Mouse (Mus musculus) adrenal gland, postnatal 4 days (tissue): ENCODE results near the gene Olfr1375. TPM values are rescaled to one million over a fixed set of nuclear protein-coding genes. Genes with fewer than 3 reads are reported as not detected.
"Not testable (repeated sequence)": the region's sequence is repeated elsewhere in the genome, so short reads cannot be mapped to it uniquely, and the experiment has no call there.

ENCODE experiments used
- DNase-seq, 2 experiments: peaks; one replicate each; pipeline ENCODE4 v3.0.0; 2021 to 2022; ENCODE audit warnings: low spot score in 2 of 2, mixed read lengths in 2 of 2
- long read RNA-seq, 2 experiments: library from polyadenylated mRNA; stranded (forward); transcript quantifications; one replicate each; pipeline ENCODE4 v2.0.0; 2021
- total RNA-seq, 2 experiments: library from RNA; stranded (reverse); gene quantifications; 2 replicates each; pipeline ENCODE4 v1.2.3; 2021

The Olfr1375 gene
- total RNA-seq = not detected
- long read RNA-seq, experiment 1 = 0 reads
- long read RNA-seq, experiment 2 = 0 reads

DNA sequence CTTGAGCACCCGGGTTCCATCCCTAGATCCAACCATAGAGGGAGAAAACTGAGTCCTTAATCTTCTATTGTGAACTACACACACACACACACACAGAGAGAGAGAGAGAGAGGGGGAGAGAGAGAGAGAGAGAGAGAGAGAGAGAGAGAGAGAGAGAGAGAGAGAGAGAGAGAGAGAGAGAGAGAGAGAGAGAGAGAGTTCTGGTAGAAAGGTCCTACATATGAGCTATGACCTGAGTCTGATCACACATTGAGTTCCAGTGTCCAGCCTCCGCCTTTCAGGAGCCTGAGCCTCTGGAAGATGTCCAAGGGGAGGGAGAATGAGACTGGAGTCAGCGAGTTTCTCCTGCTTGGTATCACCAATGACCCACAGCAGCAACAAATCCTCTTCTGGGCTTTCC lies at the start of gene Olfr1375:
Olfr1375 (plus strand) TSS at position 301 of the 400 bp plus-strand sequence.
- DNase-seq = not testable (repeated sequence)

DNA sequence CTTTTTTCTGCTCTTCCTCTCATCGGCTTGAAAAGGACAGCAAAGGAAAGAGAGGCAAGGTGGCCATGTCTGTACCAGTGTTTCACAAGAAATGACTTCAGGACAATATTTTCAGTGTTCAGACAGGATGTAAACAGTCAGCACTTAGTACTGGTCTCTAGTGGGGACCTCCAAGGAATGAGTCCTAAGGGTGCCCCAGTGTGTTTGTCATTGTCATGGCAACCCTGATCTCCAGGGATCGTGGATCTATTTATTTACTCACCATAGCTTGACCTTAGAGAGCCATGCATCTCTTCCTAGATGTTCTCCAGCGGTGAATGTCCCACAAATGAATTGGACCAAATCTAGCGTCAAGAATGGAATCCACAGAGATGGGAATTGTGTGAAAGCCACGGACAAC lies 44.6 kb upstream of the Olfr1375 start, which contains the start of gene Olfr51:
Olfr51 (plus strand) TSS at position 301 of the 400 bp plus-strand sequence.
- DNase-seq = no peak

DNA sequence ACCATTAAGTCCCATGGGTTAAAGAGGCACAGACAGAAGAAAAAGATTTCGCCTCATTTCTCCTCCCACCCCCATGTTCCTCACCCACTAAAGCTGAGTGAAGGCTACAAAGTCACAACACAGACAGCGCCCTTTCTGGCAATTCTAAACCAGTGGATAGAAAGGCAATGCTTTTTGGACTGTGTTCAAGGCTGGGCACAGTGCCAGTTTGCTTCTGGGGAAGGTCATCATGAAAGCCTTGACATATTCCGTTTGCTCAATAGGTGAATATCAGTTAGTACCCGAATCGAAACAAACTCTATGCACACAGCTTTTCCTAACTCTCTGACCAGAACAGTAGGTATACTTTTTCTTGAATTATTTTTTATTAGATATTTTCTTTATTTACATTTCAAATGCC lies 36.1 kb upstream of the Olfr1375 start:
- DNase-seq = peak; percentile 61 to 75

DNA sequence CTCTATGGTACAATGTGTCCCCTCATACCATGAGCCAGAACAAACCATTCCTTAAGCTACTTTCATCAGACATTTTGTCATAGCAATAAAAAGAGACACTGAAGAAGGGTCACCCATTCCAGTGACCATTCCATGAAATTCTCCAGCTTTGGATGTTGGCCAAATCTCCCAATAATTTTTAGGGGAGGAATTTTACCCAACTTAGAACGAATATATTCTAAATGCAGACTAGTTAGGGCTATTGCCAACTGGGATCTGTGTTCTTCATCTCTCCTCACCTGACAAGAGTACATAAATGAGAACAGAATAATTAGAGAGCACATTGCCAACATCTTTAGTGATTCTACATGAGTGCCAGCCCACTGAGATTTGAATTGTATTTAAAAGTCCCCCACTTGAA lies 34.0 kb upstream of the Olfr1375 start, which contains the start of gene Olfr54:
Olfr54 (plus strand) TSS at position 301 of the 400 bp plus-strand sequence.
- DNase-seq = no peak

DNA sequence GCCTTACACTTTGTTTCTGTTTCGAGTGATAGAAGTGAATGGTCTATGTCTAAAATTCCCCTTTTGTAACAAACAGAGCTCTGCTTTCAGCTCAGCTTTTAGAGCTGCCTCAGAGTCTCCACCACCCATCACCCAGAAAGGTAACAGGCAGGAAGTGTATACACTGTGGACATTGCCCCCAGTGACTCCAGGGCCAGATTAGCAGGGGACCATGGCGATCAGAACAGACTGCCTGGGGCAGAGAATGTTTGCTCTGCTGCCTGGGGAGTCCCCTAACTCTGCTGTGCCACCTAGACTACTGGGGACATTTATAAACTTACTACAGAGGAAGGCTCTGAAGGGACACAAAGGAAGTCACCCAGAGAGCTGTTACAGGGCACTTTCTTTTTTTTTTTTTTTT lies 31.6 kb upstream of the Olfr1375 start:
- DNase-seq = no peak

DNA sequence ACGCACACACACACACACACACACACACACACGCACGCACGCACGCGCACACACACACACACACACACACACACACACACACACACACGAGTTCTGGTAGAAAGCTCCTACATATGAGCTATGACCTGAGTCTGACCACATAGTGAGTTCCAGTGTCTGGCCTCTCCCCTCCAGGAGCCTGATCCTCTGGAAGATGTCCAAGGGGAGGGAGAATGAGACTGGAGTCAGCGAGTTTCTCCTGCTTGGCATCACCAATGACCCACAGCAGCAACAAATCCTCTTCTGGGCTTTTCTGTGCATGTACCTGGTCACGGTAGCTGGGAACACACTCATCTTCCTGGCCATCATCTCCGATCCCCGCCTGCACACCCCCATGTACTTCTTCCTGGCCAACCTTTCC lies 21.1 kb upstream of the Olfr1375 start:
- not testable (repeated sequence) for DNase-seq

DNA sequence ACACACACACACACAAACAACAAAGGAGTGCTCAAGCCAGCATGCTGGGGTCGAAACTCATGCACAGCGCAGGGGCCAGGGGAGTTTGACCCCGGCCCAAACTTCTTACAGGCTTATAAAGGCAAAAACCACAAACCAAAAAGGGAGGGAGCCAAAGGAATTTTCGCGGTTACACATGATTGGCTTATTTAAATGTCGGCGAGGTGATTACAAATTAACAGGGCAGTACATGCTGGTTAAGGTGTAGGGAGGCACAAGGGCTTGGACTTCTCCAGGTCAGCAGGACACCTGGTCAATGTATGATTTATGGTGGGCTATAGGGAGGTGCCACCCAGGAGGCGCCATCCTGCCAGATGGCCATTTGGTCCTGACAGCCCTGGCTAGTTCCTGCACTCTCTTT lies 18.5 kb upstream of the Olfr1375 start:
- not testable (repeated sequence) for DNase-seq

DNA sequence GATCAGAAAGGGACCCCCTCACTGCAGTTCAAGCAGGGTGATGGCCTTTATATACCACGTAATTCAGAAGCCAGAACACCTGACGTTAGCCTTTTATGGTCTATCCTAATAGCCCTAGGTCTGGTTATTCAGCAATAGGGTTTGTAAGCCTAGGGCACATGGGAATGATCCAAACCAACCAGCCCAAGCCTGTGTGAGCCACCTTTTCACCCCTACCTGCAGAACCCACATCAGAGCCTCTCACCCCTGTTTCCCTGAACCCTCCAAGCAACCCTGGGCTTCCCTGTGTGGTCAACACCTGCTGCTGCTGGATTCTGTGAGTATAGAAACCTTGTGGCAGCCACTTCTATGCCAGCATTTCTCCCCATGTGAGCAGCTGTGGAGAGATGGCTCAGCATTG lies 17.7 kb upstream of the Olfr1375 start:
- no peak for DNase-seq

DNA sequence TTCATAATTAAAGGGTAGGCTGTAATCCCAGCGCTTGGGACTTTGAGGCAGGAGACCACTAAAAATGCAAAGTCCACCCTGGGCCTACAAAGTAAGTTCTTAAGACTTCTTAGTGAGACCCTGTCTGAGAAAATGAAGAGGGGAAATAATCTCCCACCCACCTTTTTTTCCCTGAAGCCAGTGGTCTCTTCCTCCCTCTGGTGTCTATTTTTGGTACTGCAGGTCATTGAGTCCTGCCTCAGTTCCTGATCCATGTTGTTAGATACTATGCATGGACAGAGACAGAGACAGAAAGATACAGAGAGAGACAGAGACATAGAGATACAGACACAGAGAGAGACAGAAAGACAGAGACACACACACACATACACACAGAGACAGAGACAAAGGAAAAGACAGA lies 15.1 kb upstream of the Olfr1375 start:
- DNase-seq = no peak

DNA sequence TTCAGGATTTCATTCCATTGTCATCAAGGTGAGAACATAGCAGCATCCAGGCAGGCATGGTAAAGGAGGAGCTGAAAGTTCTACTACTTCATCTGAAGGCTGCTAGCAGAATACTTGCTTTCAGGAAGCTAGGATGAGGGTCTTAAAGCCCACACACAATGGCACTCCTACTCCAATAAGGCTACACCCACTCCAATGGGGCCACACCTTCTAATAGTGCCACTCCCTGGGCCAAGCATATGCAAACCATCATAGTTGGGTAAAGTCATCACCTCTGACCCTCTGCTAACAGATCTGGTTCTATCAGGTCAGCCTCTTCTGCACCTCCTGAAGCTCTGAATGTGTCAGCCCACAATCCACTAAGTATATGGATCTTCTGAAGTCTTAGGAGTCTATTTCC lies 13.8 kb upstream of the Olfr1375 start:
- not testable (repeated sequence) for DNase-seq

DNA sequence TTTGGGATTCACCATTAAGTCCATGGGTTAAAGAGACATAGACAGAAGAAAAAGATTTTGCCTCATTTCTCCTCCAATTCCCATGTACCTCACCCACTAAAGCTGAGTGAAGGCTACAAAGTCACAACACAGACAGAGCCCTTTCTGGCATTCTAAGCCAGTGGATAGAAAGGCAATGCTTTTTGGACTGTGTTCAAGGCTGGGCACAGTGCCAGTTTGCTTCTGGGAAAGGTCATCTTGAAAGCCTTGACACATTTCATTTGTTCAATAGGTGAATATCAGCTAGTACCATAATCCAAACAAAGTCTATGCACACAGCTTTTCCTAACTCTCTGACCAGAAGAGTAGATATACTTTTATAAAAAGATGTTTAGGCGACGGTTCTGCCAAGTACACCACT lies 12.0 kb upstream of the Olfr1375 start:
- peak; percentile 35 to 48 for DNase-seq

DNA sequence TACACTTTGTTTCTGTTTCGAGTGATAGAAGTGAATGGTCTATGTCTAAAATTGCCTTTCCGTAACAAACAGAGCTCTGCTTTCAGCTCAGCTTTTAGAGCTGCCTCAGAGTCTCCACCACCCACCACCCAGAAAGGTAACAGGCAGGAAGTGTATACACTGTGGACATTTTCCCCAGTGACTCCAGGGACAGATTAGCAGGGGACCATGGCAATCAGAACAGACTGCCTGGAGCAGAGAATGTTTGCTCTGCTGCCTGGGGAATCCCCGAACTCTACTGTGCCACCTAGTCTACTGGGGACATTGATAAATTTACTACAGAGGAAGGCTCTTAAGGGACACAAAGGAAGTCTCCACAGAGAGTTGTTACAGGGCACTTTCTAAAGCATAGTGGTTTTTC lies 3.1 kb upstream of the Olfr1375 start:
- DNase-seq = not testable (repeated sequence)

DNA sequence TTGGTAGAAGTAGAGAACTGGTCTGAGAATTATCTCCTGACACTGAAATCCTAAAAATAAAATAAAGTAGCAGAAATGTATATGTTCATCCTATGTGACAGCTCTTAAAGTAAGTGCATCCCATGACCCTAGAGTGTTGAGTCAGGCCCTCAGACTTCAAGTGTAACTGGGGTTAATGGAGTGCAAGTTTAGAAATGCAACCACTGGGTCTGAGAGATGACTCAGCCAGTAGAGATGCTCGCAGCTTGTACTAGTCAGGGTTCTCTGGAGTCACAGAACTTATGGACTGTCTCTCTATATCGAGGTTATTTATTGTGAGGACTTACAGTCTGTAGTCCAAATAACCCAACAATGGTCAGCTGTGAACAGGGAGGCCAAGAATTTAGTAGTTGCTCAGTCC lies 3.8 kb downstream of the Olfr1375 start:
- DNase-seq = no peak

DNA sequence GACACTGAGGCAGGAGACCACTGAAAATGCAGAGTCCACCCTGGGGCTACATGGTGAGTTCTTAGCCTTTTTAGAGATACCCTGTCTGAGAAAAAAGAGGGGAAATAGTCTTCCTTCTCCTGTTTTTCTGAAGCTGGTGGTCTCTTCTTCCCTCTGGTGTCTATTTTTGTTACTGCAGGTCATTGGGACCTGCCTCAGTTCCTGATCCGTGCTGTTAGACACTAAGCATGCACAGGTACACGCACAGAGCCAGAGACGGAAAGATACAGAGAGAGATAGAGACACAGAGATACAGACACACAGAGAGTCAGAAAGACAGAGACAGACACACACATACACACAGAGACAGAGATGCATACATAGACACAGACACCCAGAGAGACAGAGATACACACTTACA lies 5.3 kb downstream of the Olfr1375 start:
- DNase-seq = no peak

DNA sequence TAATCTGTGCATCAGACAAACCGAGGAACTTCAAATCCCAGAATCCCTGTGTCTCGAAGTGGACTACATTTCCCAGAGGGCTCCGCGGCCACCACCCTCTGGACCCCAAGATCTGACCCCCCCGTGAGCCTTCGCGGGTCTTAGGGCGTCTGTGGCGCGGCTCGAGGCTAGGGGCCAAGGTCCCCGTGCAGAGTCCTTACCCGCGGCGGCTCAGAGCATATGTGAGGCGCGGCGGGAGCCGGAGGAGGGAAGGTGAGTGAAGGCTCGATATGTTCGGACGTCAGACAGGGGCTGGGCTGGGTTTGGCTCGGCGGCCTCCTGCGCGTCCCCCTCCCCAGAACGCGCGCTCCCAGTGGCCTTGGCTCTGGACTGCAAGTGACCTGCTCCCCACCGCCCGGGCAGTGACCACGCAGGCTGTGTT lies 11.3 kb downstream of the Olfr1375 start, which contains the start of gene Zfp354a:
Zfp354a (plus strand) TSS at position 107 of the 421 bp plus-strand sequence.
- peak; percentile 19 to 29 for DNase-seq

DNA sequence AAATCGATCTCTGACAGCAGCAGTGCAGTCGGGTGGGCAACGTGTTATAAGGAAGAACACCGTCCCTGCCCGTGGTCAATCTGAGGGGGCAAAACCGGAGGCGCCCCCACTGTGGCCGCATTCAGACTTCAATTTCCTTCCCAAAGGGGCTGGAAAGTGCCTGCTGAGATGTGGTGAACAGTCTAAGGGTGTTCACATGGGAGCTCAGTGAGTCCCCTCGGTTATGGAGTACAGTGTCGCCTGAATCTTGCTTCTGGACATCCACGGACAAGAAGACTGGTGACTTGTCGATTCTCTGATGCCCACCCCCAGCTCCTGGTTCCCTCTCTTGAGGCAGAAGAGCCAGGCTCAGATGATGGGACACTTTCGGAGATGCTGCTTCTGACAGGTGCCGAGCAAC lies 11.7 kb downstream of the Olfr1375 start:
- DNase-seq = no peak

DNA sequence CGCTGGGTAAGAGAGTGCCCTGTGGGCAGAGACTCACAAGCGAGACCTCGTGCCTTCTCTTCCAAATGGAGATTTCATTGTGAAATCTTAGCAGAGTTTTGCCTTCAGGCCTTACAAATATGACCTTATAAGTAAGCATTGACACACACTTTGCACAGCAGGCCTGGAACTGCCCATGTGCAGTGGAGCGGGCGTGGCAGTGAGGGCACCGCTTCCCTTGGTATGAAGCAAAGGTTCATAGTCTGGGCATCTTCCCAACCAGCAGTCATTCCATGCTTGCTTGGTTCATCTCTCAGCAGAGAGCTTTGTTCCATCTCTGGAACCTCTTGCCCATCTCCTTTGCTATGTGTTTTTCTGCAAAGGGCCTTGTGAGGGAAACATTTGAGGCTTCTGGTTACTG lies 13.1 kb downstream of the Olfr1375 start:
- no peak for DNase-seq

DNA sequence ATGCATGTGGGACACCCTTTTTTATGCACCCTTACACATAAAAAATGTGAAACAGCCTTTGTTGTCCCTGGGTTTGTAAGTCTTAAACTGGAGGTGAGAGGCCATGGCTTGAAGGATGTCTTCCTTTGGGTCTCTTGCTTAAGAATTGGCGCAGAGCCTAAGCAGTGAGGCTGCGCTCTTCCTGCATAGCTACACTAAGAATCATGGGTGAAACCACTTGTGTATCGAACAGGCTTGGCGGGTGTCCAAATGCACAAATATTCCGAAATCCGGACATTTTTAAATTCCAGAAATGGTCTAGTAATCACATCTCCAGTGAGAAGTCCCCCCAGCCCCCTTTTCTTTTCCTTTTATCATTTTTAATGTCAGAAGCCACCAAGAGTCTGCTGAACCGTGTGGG lies 15.4 kb downstream of the Olfr1375 start:
- no peak for DNase-seq

DNA sequence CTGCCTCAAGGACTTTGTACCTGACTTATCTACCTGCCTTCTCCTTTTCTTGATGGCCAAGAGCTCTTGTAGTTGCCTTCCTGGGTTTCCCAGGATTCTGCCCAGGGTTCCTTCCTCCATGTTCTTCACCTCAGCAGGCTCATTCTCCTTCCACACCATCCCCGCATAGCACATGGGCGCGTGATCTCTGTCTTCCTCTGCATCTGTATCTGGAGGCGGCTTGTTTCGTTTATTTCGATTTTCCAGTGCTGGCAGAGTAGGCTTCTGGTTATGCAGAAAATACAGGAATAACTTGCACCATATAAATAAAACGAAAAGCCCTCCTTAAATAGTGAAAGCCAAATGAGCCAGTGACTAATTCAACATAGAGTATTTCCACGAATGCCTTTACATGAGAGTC lies 15.9 kb downstream of the Olfr1375 start:
- DNase-seq = no peak

DNA sequence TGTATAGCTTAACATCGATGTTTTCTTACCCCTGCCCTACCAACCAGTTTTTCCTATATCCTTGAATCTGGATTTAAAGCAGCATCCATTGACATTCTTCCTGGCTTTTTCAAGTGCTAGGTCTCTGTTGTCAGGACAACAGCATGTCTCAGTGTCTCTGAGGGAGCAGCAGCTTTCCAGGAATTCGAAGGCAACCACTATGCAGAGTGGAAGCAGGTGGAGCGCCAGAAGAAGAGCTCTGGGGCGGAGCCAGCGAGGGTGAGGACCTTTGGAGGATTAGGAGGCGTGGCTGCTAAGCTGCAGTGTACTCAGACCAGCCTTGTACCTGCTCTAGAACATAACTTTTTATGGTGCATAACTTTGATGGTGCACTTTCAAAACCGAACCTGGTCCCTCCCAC lies 36.6 kb downstream of the Olfr1375 start:
- DNase-seq = no peak

DNA sequence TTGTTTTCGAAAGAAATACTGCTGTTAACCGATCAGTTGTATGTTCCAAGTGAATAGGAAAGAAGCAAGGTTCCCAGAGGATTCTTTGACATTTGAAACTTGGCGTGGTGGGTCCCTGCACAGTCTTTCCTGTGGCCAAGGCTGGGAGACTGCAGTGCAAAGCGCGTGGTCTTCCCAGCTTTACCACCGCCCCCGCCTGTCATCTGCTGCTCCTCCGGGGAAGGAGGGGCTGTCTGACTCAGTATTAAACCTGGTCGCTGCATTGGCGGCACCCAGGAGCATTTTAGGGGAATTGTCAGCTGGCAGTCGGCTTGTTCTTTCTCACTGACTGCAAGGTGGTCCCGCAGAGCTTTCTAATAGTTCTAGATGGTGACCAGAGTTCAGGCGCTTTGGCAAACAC lies 37.4 kb downstream of the Olfr1375 start:
- DNase-seq = no peak
